Mouse (Mus musculus): ENCODE results near the gene Mustn1.

Mustn1 gene

DNA sequence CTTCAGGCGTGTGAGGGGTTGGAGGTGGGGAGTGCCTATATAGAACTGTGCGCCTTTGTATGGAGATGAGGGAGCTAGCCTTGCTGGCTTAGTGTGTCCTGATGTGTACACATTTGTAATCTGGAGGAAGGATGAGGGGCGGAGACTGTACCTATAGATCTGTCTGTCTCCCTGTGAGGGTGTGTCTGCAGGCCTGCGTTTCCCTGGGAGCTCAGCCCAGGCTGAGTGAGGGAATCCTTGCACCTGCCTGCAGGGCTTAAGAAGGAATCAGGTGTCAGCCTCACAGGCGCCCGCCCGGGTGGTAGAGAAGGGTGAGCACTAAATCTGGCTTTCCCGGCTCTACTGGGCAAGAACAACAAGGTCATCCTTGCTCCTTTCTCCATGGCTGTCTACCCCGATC lies 794 bp downstream of the Mustn1 start:
- no peak for DNase-seq (ENCODE audit: low read depth, low spot score)

DNA sequence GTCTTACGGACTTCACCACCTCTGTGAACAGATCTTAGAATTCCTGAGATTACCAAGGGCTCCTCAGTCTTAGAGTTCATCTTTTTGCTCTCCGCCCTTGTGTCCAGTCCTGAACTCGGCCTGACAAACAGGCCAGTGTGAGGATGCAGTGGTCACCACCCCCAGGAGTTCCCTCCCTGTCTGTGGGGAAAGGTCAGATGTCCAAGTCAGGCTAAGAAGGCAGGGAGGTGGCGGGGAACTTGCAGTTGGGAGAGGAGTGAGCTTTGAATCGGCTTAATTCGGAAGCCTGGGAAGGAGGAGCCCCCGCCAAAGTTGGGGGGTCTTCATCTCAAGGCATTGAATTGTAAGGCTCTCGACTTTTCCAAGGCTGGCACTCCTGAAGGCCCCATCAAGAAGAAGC lies 1.3 kb downstream of the Mustn1 start:
- DNase-seq (ENCODE audit: low read depth, low spot score) = no peak

- peak; percentile 23 for DNase-seq (ENCODE audit: low read depth, low spot score)
These were observed 2.1 kb downstream of the Mustn1 start for GRCm38 (mm10) chr14:30880811-30881717.

- no peak for DNase-seq (ENCODE audit: low read depth, low spot score)
These were observed 2.7 kb downstream of the Mustn1 start for GRCm38 (mm10) chr14:30881718-30882108.

DNA sequence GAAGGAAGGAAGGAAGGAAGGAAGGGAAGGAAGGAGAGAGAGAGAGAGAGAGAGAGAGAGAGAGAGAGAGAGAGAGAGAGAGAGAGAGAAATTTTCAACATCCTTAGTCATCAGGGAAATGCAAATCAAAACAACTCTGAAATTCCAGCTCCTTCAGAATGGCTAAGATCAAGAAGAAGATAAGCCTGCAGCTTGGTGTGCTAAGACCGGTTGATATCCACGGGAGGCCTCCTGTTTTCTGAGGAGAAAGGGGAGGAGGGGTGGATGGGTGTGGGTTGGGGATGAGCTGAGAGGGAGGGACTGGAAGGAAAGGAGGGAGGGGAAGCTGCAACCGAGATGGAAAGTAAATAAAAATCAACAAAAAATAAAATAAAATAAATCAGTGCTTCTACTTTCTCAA lies 6.3 kb downstream of the Mustn1 start:
- no peak for DNase-seq (ENCODE audit: low read depth, low spot score)

GRCm38 (mm10) chr14:30886204-30886603 lies 7.2 kb downstream of the Mustn1 start, which contains the start of gene Itih4:
Gene Itih4, plus strand, starts transcription at chr14:30886476.
- no peak for DNase-seq (ENCODE audit: low read depth, low spot score)

DNA sequence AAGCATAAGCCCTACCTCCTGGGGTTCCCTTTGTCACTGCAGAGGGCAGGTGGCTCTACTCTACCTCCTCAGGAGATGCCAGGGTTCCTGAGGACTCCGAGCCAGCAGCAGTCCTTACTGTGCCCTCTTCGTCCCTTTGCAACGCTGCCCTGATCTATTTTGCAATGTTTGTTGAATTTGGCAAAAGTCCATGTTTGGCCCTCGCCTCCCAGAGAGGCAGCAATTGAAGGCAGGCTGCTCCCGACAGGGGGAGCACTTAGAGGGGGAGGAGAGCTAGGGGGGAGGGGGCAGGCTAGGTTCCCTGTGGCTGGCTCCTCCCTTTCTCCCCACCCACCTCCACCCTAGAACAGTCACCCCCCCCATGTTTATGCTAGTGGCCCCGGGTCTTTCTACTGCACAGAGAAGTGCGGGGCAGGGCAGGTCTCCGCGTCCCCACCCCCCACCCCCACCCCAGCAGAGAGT lies 9.3 kb downstream of the Mustn1 start:
- no peak for DNase-seq (ENCODE audit: low read depth, low spot score)

- DNase-seq (ENCODE audit: low read depth, low spot score) = no peak
These were observed 21.0 kb downstream of the Mustn1 start for GRCm38 (mm10) chr14:30899972-30900371.

- no peak for DNase-seq (ENCODE audit: low read depth, low spot score)
These were observed 23.6 kb downstream of the Mustn1 start for GRCm38 (mm10) chr14:30902628-30903027.

GRCm38 (mm10) chr14:30903036-30903435 lies 24.0 kb downstream of the Mustn1 start:
- DNase-seq (ENCODE audit: low read depth, low spot score) = no peak

DNA sequence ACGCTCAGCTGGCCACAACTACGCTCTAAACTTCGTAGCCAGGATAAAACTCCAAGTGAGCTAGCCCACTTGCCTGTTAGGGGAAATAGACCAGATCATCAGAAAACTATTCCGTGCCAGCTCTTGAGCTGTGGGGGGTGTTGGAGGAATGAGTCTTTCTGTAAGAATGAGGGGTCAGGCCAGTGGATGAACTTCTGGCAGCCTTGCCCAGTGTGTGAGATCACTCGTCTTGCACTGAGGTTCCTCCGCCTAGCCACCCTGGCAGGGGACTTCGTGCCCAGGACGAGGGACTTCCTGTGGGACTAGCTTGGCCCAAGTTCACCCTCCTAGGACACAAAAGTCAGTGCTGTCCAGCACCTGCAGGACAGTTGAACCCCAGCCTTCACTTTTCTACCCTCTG lies 25.3 kb downstream of the Mustn1 start:
- no peak for DNase-seq (ENCODE audit: low read depth, low spot score)

DNA sequence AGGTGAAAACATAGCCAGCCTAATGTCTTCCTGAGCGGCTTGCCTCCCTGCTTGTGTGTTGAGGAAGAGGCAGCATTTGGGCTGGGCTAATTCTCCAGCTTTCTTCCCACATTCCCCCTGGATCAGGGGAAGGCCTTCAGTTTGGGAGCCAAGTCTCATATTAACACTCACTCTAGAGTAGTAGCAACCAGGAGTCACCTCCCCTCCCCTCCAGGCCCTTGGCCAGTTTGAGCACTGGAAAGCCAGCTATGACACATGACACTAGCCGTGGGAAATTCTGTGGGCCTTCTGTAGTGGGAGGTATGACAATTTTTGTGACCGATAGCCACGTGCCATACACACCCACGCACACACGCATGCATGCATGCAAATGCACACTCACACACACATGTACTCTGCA lies 27.0 kb downstream of the Mustn1 start:
- no peak for DNase-seq (ENCODE audit: low read depth, low spot score)

DNA sequence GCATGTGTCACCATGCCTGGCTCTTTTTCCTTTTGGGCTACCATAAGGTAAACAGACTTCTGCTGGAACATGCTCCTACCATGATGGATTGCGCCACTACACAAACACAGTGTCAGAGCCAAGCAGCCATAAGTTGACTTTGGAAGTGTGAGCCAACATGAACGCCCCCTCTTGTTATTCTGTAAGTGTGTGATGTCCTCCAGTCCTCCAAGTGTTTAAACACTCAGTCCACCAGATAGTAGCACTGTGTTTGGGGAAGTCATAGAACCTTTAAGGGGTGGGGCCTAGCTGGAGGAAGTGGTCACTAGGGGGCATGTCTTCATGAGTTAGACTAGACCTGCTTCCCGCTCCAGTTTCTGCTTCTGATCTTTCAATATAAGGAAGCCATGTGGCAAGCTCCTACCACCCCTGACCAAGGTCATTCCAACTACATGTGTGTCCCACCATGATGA lies 28.8 kb downstream of the Mustn1 start:
- DNase-seq (ENCODE audit: low read depth, low spot score) = no peak

- no peak for DNase-seq (ENCODE audit: low read depth, low spot score)
These were observed 32.1 kb downstream of the Mustn1 start for GRCm38 (mm10) chr14:30911141-30911540.

DNA sequence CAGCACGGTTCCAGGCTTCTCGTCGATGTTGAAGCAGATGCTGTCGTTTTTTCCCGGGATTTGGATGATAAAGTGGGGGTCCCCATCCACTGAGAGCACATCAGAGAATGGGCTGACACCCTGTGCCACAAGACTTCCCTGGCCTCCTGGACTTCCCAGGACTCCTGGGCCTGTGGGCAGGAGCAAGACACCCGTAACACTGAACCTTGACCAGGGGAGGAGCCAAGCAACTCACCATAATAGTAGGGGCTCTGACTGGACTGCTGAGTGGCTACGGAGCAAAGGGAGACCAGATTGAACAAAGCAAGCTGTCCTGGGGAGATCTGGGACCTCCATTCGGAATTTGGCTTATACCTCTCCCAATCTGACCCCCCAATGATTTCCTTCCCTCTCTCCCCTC lies 33.6 kb downstream of the Mustn1 start:
- DNase-seq (ENCODE audit: low read depth, low spot score) = no peak

DNA sequence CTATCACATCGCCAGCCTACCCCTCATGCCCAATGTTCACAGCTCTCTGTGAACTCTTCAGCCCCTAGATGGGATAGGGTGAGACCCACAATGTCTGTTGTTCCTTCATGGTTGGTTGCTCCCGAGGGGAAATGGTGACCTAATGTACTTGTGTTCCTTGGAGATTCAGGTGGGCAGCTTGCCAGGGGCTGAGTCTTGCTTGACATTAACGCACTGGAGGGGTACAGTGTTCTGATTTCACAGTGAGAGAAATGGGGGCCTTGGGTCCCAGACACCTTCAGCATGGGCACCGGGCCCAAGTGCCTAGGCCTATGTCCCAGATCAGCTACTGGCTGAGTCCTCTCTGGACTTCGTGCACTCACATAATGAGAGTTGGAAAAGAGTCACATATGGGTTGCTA lies 34.4 kb downstream of the Mustn1 start:
- no peak for DNase-seq (ENCODE audit: low read depth, low spot score)

DNA sequence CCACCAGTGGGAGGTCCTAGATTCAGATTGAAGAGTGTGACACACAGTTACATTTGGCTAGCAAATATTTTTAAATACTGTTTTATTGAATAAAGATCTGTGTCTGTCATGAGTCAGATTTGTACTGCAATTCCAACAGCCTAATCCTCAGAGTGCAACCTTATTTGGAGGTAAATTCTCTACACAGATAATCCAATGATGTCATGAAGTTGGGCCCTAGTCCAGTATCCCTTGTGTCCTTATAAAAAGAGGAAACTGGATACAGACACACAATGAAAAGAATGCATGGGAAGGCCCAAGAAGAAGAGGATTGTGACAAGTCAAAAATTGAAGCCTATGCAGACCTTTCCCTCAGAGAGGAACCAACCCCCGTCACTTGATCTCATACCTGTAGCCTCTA lies 37.5 kb downstream of the Mustn1 start:
- DNase-seq (ENCODE audit: low read depth, low spot score) = no peak

DNA sequence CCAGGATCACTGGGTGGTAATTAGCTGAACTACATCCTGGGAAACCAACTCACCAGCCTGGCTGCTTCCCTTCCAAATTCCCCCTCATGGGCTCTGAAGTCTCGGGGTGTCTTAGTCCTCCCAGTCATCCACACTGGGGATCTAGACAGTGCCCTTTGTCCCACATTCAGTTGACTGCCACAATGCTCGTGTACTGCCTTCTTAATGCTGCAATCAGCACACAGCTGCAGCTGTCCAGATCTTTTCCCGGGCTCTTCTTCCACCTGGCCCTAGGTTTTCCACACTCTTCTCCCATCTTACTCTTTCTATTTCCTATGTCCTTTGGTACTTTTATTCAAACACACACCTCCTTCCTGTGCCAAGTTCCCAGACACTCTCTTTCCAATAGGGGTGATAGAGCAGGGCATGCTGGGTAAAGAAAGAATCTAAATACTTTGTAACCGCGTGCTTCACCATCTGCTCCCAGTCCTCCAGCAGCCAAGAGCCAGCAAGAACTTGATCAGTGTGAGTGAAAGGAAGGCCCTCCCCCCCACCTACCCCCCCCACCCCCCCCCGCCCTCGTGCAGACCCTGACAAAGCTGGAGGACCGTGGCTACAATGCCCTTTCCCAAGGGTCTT lies 43.2 kb downstream of the Mustn1 start:
- DNase-seq (ENCODE audit: low read depth, low spot score) = no peak

- DNase-seq (ENCODE audit: low read depth, low spot score) = no peak
These were observed 44.5 kb downstream of the Mustn1 start, which contains the start of gene Itih3 for GRCm38 (mm10) chr14:30923375-30924105. Gene Itih3, minus strand, starts transcription at chr14:30923760.

- no peak for DNase-seq (ENCODE audit: low read depth, low spot score)
These were observed 46.5 kb downstream of the Mustn1 start for GRCm38 (mm10) chr14:30925492-30925891.

DNA sequence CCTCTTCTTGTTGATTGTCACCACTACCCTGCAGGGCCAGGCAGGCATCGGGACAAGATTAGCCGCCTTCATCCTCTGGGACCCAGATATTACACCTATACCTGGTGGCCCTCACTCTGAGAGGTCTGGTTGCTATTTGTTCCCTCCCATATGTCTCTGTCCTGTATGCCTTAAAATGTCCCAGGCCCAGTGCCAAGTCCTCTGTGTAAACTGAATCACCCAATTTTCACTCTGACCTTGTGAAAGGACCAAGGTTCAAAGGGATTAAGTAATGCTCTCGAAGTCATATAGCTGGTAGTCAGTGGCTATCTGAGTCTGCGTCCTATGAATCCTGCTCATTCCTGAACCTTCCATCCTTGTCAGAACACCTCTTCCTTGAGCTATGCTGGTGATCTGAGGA lies 51.4 kb downstream of the Mustn1 start:
- DNase-seq (ENCODE audit: low read depth, low spot score) = no peak
